Mouse (Mus musculus) lung, postnatal 4 days (tissue): ENCODE measurements at regions not wholly inside any gene's neighbourhood (a gene's known extent, or its start where the extent isn't known, plus 50 kb on each side); places are given as distances from the start of the nearest gene placed in this dataset.

Experiments used
- DNase-seq, 2 experiments: peaks; one replicate each; pipeline ENCODE4 v3.0.0; 2021

DNA sequence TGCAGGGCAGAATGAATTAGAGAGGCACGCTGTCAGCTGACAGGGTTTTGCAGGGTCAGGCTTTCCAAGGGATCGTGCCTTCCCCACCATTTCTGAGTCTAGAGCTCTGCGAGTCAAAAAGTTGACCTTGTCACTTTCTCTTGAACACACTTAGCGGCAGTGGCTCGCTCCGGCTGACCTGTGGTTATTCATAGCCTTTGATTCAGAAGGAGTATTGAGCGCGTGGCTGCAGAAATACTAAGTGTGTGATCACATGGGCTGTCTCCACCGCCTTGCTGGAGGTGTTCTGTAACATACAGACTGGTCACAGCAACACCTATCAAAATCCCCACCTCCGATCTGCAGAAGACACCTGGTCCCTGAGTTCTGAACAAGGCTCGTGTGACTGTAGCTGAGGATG, 252.9 kb downstream of the Uaca start:
- no peak for DNase-seq

DNA sequence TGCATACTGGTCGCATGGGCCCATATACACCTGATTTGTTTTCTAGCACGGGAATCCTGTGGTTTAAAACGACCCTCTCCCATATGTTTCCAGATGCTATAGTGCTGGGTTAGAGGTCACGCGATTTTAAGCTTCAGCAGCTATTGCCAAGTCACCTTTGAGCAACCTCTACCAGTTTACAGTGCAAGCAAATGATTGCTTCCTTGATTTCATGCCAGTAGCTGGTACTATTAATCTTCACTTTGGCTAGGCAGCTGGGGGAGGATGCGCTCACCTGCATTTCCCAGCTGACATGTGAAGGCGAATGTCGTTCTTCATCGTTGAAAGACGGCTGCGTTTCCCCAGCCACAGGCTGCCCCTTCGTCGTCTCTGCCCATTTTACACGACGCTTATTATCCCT, 254.2 kb downstream of the Uaca start:
- no peak for DNase-seq

- no peak for DNase-seq
These were observed 258.3 kb downstream of the Uaca start for GRCm38 (mm10) chr9:61052621-61053020.

- DNase-seq, result peak; percentile 74 to 83
These were observed 260.1 kb downstream of the Uaca start for GRCm38 (mm10) chr9:61054427-61054826.

DNA sequence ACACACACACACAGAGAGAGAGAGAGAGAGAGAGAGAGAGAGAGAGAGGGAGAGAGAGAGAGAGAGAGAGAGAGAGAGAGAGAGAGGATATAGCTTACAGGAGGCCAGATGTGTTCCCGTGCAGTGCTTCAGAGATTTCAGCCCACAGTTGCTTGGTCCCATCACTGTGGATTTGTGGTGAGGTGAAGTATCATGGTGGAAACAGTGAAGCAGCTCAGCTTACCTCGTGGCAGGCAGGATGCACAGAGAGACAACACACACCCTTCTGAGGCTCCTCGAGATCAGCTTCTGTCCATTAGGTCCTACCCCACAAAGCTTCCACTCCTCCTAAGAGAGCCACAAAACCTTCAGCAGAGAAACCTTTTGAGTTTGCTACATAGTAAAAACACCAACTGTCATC, 261.1 kb downstream of the Uaca start:
- DNase-seq, result no peak

DNA sequence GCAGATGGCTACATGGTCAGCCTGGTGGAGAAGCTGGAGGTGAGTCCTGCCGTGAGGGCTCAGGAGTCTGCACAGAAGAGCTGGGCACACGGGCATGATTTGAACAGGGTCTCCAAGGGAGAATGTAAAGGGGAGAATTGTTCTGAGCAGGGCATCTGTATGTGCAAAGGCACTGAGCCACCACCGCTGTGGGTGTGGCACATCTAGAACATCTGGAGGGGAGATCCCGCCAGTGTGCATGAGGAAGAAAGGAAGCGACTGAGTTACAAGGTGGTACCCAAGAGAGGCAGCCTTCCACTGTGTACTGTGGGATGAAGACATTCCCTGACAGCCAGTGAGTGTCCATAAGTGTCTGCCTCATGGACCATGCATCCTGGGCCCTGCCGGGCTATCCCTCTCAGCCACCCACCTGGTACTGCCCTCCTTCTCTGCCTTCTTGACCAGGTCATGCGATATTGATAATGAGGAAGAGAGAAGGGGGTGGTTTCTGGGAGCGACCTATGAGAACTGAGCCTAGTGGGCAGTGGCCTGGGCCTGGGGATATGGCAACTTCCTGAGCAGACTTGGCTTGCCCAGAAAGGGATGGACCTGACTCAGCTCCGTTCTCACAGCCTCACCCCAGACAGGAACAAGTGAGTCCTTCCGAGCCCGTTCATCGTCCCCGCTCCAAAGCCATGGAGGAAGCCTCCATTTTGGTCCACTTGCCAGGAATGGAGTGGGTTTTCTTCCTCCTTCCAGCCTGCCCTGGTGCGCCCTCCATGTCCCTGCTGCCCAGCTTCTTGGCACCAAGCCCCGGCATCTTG, 261.8 kb downstream of the Uaca start:
- DNase-seq, result peak; percentile 19 to 29

DNA sequence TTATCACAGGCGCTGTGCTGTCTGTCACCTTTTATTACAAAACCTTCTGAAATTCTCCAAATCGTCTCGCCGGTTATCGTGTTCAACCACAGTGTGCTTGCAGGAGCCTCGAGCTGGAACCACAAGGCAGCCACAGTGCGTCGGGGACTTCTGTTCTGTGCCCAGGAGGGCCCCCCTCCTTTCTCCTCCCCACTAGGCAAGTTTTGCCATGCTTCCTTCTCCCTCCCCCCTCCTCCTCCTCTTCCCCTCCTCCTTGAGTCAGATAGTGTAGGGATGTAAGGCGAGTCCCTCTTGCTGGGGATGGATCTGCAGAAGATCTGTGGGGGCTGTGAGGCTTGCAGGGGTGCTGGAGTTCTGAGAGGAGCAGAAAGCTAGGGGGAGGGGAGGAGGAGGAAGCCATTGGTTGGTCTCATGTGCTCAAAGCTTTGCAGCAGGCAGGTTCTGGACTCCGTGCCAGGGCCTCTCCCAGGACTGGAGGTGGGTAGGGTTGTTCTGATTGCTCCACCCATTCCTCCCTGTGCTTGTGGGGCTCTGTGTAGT, 262.5 kb downstream of the Uaca start:
- peak in 1 of 2 experiments; percentile 26 for DNase-seq

GRCm38 (mm10) chr9:61059225-61059624, 264.9 kb downstream of the Uaca start:
- DNase-seq, result no peak

GRCm38 (mm10) chr9:61060958-61061357, 266.6 kb downstream of the Uaca start:
- DNase-seq, result peak; percentile 34 to 53

GRCm38 (mm10) chr9:61064714-61065305, 270.5 kb downstream of the Uaca start:
- DNase-seq, result peak; percentile 23 to 43

DNA sequence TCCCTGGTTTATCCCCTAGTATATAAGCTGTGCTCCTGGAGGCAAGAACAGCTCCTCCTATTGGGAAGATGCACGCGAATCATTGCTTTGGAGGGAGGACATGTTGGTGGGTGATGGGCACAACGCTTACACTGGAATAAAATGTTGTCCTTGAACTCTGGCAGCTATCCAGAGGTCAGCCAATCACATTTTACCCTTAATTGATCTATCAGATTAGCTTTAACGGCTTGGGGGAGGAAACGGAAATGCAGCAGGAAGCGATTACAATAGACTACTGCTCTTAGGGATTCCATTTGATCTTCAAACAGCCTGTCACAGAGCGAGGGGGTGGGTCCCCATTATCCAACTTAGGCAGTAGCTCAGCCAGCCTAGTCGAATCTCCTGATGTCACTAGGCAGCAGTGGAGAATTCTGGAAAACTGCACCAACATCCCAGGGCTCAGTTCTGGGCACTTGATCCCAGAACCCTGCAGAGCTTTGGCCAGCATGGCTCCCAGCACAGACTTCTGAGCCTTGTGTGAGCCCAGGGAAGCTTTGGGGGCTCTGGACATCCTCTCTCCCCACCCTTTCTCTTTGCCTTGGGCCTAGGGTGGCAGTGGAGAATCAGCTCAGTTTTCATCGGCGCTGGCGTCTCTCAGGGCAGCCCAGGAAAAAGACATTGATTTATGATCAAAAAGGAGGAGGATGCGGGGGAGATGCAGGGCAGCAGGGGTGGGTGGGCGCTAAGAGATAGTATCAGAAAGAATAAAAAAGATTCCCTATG, 275.4 kb downstream of the Uaca start:
- no peak for DNase-seq

DNA sequence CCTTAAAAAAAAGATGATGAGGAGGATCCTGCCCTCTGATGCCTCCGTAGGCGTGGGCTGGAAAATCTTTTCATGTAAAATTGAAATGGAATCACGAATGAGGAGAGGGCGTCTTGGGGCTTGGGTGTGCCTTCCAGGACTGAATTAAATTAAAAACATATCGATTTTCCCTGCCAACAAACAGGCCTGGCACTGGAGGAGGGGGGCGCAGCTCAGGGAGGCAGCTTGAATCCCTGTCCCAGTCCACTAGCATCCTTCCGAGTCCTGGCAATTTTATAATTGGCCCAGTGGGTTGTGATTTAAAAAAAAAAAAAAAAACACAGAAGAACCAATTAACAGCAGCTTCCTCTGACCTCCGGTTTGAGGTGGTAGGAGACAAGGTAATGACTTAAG, 276.0 kb downstream of the Uaca start:
- DNase-seq, result no peak

DNA sequence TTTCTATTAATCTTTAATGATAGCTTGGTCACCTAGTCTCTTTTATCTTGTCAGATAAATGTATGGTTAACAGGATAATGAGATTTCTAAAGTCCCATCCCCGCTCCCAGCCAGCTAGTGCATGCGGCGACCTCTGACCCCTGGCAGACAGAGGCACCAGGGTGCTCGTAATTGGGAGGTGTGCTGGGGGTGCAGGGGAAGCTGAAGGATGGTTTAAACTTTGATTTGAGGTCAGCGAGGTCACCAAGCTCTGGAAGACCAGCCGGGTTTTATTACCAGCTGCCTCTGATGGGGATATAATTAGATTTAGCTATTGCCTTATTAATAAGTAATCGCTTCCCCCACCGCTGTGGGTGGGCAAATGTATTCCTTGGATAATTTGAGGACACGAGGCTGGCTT, 276.5 kb downstream of the Uaca start:
- no peak for DNase-seq

DNA sequence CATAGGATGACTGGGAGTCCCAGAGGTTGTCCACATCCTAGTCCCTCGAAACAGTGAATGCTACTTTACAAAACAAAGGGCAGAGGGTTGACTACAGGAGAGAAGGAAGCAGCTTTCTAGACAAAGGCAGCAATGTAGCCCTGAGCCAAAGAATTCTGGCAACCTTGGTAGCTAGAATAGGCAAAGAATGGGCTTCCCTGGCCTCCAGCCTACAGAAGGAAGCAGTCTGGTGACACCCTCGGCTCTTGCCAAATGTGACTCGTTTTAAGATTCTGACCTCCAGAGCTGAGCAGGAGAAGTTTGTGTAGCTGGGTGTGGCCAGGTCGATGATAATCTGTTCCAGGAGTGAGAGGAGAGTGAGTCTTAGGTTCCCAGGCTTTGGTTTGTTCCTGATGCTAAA, 279.1 kb downstream of the Uaca start:
- DNase-seq, result no peak

DNA sequence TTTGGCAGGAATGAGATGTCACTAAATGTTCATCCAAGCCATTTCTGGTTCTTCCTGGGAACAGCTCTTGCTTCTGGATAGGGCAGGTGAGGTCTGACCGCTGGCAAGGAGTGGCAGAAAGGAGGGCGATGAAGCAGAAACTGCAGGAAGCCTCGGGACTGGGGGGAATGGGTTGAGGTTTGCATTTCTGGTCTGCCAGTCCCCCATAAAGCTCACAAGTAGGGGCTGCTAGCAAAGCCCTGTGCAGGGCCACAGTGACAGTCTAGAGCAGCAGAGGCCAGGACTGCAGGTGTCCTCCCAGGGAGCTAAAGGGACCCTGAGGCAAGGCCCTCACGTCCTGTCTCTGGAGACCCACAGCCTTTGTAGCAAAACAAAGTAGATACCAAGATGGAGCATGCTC, 280.7 kb downstream of the Uaca start:
- no peak for DNase-seq

DNA sequence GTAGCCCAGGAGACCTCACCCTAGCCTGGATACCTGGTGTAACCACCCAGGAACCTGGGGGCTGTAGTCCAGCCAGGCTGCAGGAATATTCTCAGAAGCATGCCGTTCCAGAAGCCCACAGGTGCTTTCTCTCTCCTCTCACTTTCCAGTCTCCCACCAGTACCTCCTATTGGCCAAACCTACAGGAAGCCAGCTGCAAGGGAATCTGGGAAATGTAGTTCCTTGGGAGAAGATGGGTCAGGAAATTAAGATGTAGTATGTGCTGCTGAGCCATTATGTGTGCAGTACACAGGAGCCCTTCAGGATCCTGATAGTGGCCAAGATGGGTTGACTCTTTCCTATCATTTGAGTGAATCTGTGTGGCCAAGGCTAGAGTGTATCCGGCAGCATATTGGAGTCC, 282.8 kb downstream of the Uaca start:
- no peak for DNase-seq

DNA sequence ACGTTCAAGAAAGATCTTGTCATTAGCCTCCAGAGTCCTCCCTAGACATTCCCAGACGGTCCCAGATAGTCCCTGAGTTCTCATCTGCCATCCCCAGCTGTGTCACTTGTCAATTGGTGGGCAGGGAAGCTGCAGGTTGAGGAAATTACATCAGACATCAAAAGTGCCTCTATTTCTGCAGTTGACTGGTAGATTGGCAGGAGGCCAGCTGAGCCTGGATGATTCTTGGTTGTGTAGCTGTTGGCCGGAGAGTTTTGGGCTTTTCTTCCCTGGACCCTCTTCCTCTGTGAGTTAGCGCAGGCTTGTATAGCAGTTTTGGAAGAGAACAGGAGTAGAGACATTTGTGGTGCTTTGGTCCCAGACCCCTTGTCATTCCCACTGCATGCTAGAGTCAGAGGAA, 283.5 kb downstream of the Uaca start:
- no peak for DNase-seq

GRCm38 (mm10) chr9:61081474-61082021, 287.2 kb downstream of the Uaca start:
- no peak for DNase-seq

DNA sequence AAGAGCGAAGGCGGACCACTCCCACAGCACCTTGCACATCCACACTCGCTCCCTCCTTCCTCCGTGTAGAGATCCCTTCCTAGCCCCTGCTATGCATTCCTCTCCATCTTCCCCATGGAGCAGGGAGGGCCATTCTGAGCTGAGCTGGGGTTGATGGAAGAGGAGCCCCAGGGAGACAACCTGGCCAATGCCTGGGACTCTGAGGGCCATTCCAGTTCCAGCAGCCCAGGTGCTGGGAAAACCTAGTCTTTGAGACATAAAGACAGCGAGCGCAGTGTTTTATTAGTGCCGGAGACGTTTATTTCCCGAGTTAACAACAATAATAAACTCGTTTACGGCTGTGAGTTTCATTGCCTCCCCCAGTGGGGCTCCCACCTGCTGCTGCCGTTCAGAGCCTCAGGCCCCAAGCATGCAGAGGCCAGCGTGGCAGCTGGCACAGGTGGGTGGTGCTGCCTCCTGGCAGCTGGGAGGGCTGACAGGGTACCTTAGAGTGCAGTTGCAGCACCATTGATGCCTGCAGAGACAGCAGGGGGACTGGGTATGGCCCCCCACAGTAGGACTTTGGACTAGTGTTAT, 287.4 kb upstream of the Tle3 start:
- DNase-seq, result no peak

GRCm38 (mm10) chr9:61087035-61087434, 285.1 kb upstream of the Tle3 start:
- no peak for DNase-seq

DNA sequence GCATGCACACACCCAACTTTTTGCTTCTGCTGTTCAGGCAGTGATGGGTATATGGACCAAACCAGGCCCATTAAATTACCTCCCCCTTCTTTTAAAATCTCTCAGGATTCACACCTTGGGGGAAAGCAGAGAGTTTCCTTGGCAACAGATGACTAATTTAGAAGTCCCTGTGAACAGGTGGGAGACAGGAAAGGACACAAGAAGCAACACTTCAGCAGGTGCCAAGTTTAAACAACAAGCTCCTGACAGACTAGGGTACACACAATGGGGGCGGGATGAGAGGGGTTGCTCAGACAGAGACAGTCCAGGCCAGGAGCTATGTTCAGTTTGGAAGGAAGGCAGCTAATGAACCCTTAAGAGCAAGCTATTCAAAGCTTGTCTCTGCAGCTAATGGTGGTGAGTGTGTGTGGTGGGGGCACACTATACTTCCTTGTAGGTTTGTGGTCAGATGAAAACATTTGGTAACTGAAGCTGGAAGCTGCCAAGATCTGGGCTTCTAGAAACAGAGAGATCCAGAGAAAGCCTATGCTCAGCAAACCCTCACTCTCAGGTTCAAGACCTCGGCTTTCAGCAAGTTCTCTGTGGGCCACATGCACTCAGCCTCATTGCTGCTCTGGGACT, 283.0 kb upstream of the Tle3 start:
- no peak for DNase-seq

- no peak for DNase-seq
These were observed 281.1 kb upstream of the Tle3 start for GRCm38 (mm10) chr9:61091036-61091435.
